Mouse (Mus musculus) liver, postnatal 0 days (tissue): ENCODE data around the gene Cdk14.

Source experiments
- CTCF ChIP-seq: sonication (generic); IDR thresholded peaks from 2 replicates; pipeline ENCODE4 v1.5.1; 2016; ENCODE audit warnings: antibody characterized with exemption, low read depth
- EP300 ChIP-seq: IDR thresholded peaks from 2 replicates; pipeline ENCODE4 v1.6.1; 2016; ENCODE audit warnings: antibody characterized with exemption, low read depth, mild to moderate bottlenecking

DNA sequence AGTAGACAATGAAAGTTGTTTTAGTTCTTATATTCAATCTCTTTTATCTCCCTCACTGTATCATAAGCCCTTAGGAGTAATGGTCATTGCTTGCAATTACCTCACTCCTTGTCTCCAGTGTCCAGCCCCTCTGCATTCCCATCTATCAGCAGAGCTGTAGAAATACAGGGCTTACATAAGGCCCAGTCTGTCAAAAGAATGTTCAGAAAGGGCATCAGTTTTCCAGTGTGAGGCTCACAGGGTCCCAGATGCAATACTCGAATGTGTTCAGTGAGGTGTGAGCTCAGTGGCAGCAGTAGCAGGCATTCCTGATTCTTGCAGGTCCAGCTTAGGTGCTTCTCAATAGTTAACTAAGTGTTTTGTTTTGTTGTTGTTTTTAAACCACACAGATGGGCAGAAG is 365.8 kb downstream of the Cdk14 start:
- TF ChIP-seq EP300 (no peak), CTCF (no peak)
